Comparison of ENCODE assay signal across 8 mouse cellular contexts in genomic region chr7:19816224-19816771, GRCm38 (mm10). TPM values are rescaled to one million over a fixed set of nuclear protein-coding genes. Genes with fewer than 3 reads are reported as not detected.
DNase-seq lines count a peak whose midpoint lies in the region; ATAC-seq and TF ChIP-seq lines count a peak whose summit lies in the region.

No protein-coding gene starts in this region.

- H3K36me3 ChIP-seq in C2C12 (ENCODE audit: control insufficient read depth, insufficient read depth), result no peaks in the 10 kb centered on the region
- no peaks in the 10 kb centered on the region for H3K36me3 ChIP-seq in forebrain, embryonic 12.5 days (replicated peaks)
- H3K36me3 ChIP-seq in lung, embryonic 16.5 days (ENCODE audit: control insufficient read depth, insufficient read depth, low read length), result no peaks in the 10 kb centered on the region

- peak; percentile 78 to 84 for DNase-seq in adrenal gland, adult 18-20 months (ENCODE audit: low spot score in 2 of 2)
- peak; percentile 87 to 91 for DNase-seq in heart, postnatal 14 days
- DNase-seq in kidney, postnatal 4 days, result peak; percentile 92 to 95
- DNase-seq in thymus, postnatal 25 days, result peak; percentile 73

- 2% methylated on average over 28 of the region's 28 CpGs for WGBS in forebrain, embryonic 12.5 days
- under 1% methylated on average over 28 of the region's 28 CpGs for WGBS in lung, embryonic 16.5 days
- WGBS in olfactory bulb, adult 2 months, result 1% methylated on average over 27 of the region's 28 CpGs

- TF ChIP-seq CTCF in C2C12 (IDR thresholded peaks at IDR 0.05; ENCODE audit: control insufficient read depth, insufficient read depth, insufficient read length), result no peak
- TF ChIP-seq CTCF in olfactory bulb, adult 2 months (IDR thresholded peaks at IDR 0.05; ENCODE audit: insufficient read depth, low read depth, low read length), result no peak

- no peaks in the 10 kb centered on the region for H3K27me3 ChIP-seq in C2C12 (ENCODE audit: control insufficient read depth, insufficient read depth, insufficient read length)
- H3K27me3 ChIP-seq in forebrain, embryonic 12.5 days, result peaks cover 88% of the 10 kb centered on the region
- peaks cover 3% of the 10 kb centered on the region; the same call in 1 of the 2 replicates for H3K27me3 ChIP-seq in lung, embryonic 16.5 days (ENCODE audit: control insufficient read depth, insufficient read depth, low read depth, low read length)

- H3K9me3 ChIP-seq in forebrain, embryonic 12.5 days, result 0 out of 2 replicates have a peak, but pooled peaks cover 3% of the 10 kb centered on the region
- no peaks in the 10 kb centered on the region for H3K9me3 ChIP-seq in lung, embryonic 16.5 days (ENCODE audit: control insufficient read depth, low read length)

- peak overlapping the region; percentile 46 for H3ac ChIP-seq in C2C12 (ENCODE audit: control insufficient read depth, insufficient read length, low read depth)

- H3K4me3 ChIP-seq in C2C12 (ENCODE audit: insufficient read depth, poor library complexity, severe bottlenecking), result peak overlapping the region; percentile 25
- peak overlapping the region; percentile 40 for H3K4me3 ChIP-seq in forebrain, embryonic 12.5 days (replicated peaks)
- H3K4me3 ChIP-seq in lung, embryonic 16.5 days (ENCODE audit: low read length), result peak overlapping the region; percentile 52
- peak overlapping the region; percentile 36 for H3K4me3 ChIP-seq in olfactory bulb, adult 2 months (ENCODE audit: insufficient read depth, low read depth, low read length)

- peak; percentile 52 for ATAC-seq in forebrain, embryonic 12.5 days (ENCODE audit: low FRiP score)
- peak; percentile 79 for ATAC-seq in lung, embryonic 16.5 days (ENCODE audit: low read depth)

- H3K4me1 ChIP-seq in forebrain, embryonic 12.5 days, result peaks cover 28% of the 10 kb centered on the region
- peaks cover 24% of the 10 kb centered on the region for H3K4me1 ChIP-seq in lung, embryonic 16.5 days (replicated peaks; ENCODE audit: control insufficient read depth, insufficient read depth, low read length)
- peaks cover 13% of the 10 kb centered on the region for H3K4me1 ChIP-seq in olfactory bulb, adult 2 months (ENCODE audit: control insufficient read depth, insufficient read depth, low read length)

- H3K4me2 ChIP-seq in forebrain, embryonic 12.5 days, result peak overlapping the region; percentile 54
- peak overlapping the region; percentile 68 for H3K4me2 ChIP-seq in lung, embryonic 16.5 days (ENCODE audit: low read depth, low read length)

- peak overlapping the region; percentile 50 for H3K9ac ChIP-seq in forebrain, embryonic 12.5 days
- peak overlapping the region; percentile 64 for H3K9ac ChIP-seq in lung, embryonic 16.5 days (ENCODE audit: low read length)

- no peaks in the 10 kb centered on the region for H3K79me3 ChIP-seq in C2C12 (ENCODE audit: low read depth)

- no peak overlapping the region for H3K27ac ChIP-seq in forebrain, embryonic 12.5 days
- H3K27ac ChIP-seq in lung, embryonic 16.5 days (ENCODE audit: low read length), result peak overlapping the region; percentile 77
- H3K27ac ChIP-seq in olfactory bulb, adult 2 months (ENCODE audit: insufficient read depth, low read depth, low read length), result no peak overlapping the region

- intact Hi-C loops in heart, postnatal 14 days (cut with DNase I), result no loop called here

- no peaks in the 10 kb centered on the region for H3K79me2 ChIP-seq in C2C12 (ENCODE audit: control insufficient read depth, insufficient read depth)

- TF ChIP-seq POLR2A in olfactory bulb, adult 2 months (IDR thresholded peaks at IDR 0.05; ENCODE audit: insufficient read depth, low read depth, low read length), result no peak

TF ChIP-seq in C2C12, 6 proteins besides CTCF, POLR2A, EP300 and RAD21:
- no peak for TF ChIP-seq FOSL1 (IDR thresholded peaks at IDR 0.05; ENCODE audit: insufficient read depth, low read length, poor library complexity, severe bottlenecking)
- TF ChIP-seq USF1 (IDR thresholded peaks at IDR 0.05; ENCODE audit: low read depth), result no peak
- no peak for TF ChIP-seq MYOD1 (IDR thresholded peaks at IDR 0.05; ENCODE audit: control insufficient read depth, insufficient read length, low read depth)
- no peak for TF ChIP-seq CEBPB (IDR thresholded peaks at IDR 0.05; ENCODE audit: low read depth)
- no peak for TF ChIP-seq MAX (IDR thresholded peaks at IDR 0.05)
- no peak for TF ChIP-seq MYOG (IDR thresholded peaks at IDR 0.05; ENCODE audit: control insufficient read depth, extremely low read depth, insufficient read length)
TF ChIP-seq in C2C12: peak in this region for 0.

RNA-seq across cellular contexts. Expression of gene Bcl3, which starts 6.3 kb away (rescaled TPM):
- polyA plus RNA-seq in C2C12 (2012; fragmentation: generic; extraction: Trizol), result 7.8 TPM
- total RNA-seq in adrenal gland, adult 18-20 months (2021), result 10 to 100 TPM; 21.9 to 34.8 TPM
- polyA plus RNA-seq in forebrain, embryonic 12.5 days (2016; fragmentation: Nextera tagmentation; extraction: Ambion mirVana), result 0.62 and 0.96 TPM in 2 replicates
- total RNA-seq in heart, postnatal 14 days (2021), result 1 to 10 TPM; 3.9 to 4.5 TPM
- 5.4 and 5.7 TPM in 2 replicates for polyA plus RNA-seq in lung, embryonic 16.5 days (2015; fragmentation: Nextera tagmentation; extraction: Ambion mirVana)
- not detected in 2 replicates for polyA plus RNA-seq in olfactory bulb, adult 2 months (2012; ENCODE audit: insufficient read depth, insufficient read length, low replicate concordance, missing spikeins)

RNA-seq across cellular contexts. Expression of gene Cblc, which starts 19.7 kb away (rescaled TPM):
- not detected for polyA plus RNA-seq in C2C12 (2012; fragmentation: generic; extraction: Trizol)
- under 1 TPM in 1 of 2 experiments, not detected in 1; 0.64 TPM for total RNA-seq in adrenal gland, adult 18-20 months (2021)
- 0.47 and 0.56 TPM in 2 replicates for polyA plus RNA-seq in forebrain, embryonic 12.5 days (2016; fragmentation: Nextera tagmentation; extraction: Ambion mirVana)
- total RNA-seq in heart, postnatal 14 days (2021), result not detected
- 17.8 and 18.8 TPM in 2 replicates for polyA plus RNA-seq in lung, embryonic 16.5 days (2015; fragmentation: Nextera tagmentation; extraction: Ambion mirVana)
- polyA plus RNA-seq in olfactory bulb, adult 2 months (2012; ENCODE audit: insufficient read depth, insufficient read length, low replicate concordance, missing spikeins), result not detected in 2 replicates

RNA-seq across cellular contexts. Expression of gene Gm19345, which starts 35.5 kb away (rescaled TPM):
- not detected for polyA plus RNA-seq in C2C12 (2012; fragmentation: generic; extraction: Trizol)
- total RNA-seq in adrenal gland, adult 18-20 months (2021), result not detected
- 0.65 and 1.3 TPM in 2 replicates for polyA plus RNA-seq in forebrain, embryonic 12.5 days (2016; fragmentation: Nextera tagmentation; extraction: Ambion mirVana)
- total RNA-seq in heart, postnatal 14 days (2021), result not detected
- 0.15 TPM in 1 of 2 replicates, not detected in the other for polyA plus RNA-seq in lung, embryonic 16.5 days (2015; fragmentation: Nextera tagmentation; extraction: Ambion mirVana)
- polyA plus RNA-seq in olfactory bulb, adult 2 months (2012; ENCODE audit: insufficient read depth, insufficient read length, low replicate concordance, missing spikeins), result not detected in 2 replicates

RNA-seq across cellular contexts. Expression of gene Ceacam16, which starts 44.8 kb away (rescaled TPM):
- polyA plus RNA-seq in C2C12 (2012; fragmentation: generic; extraction: Trizol), result not detected
- not detected for total RNA-seq in adrenal gland, adult 18-20 months (2021)
- polyA plus RNA-seq in forebrain, embryonic 12.5 days (2016; fragmentation: Nextera tagmentation; extraction: Ambion mirVana), result not detected in 2 replicates
- total RNA-seq in heart, postnatal 14 days (2021), result 1 to 10 TPM in 1 of 2 experiments, under 1 TPM in 1; 0.34 to 1.2 TPM
- not detected in 2 replicates for polyA plus RNA-seq in lung, embryonic 16.5 days (2015; fragmentation: Nextera tagmentation; extraction: Ambion mirVana)
- polyA plus RNA-seq in olfactory bulb, adult 2 months (2012; ENCODE audit: insufficient read depth, insufficient read length, low replicate concordance, missing spikeins), result not detected in 2 replicates

RNA-seq across cellular contexts. Expression of gene Bcam, which starts 45.5 kb away (rescaled TPM):
- 1.7 TPM for polyA plus RNA-seq in C2C12 (2012; fragmentation: generic; extraction: Trizol)
- total RNA-seq in adrenal gland, adult 18-20 months (2021), result 10 to 100 TPM; 43.2 to 53.2 TPM
- 8.9 and 10.9 TPM in 2 replicates for polyA plus RNA-seq in forebrain, embryonic 12.5 days (2016; fragmentation: Nextera tagmentation; extraction: Ambion mirVana)
- 100 to 1,000 TPM; 225 to 236 TPM for total RNA-seq in heart, postnatal 14 days (2021)
- polyA plus RNA-seq in lung, embryonic 16.5 days (2015; fragmentation: Nextera tagmentation; extraction: Ambion mirVana), result 347 and 379 TPM in 2 replicates
- not detected in 2 replicates for polyA plus RNA-seq in olfactory bulb, adult 2 months (2012; ENCODE audit: insufficient read depth, insufficient read length, low replicate concordance, missing spikeins)

Comparison
In these comparisons a context has a peak if more than half of its experiments do, and no peak if none do; other contexts are left out.
1. RNA of gene Cblc, which starts 19.7 kb away (polyA plus RNA-seq): 17.8 to 18.8 TPM in lung, embryonic 16.5 days; 0.47 to 0.56 TPM in forebrain, embryonic 12.5 days, not detected in C2C12 (single experiment) and not detected in olfactory bulb, adult 2 months; every median in the first group is over 10 times any median in the second.
2. Peak in every context shown above with its lines, with median percentiles within 50 percentile points of each other: H3K4me3 ChIP-seq and DNase-seq.